Mouse (Mus musculus): ENCODE measurements around the gene Ctnnbl1.

GRCm38 (mm10) chr2:157853135-157853534 is 115.9 kb downstream of the Ctnnbl1 start:
- TF ChIP-seq MAX (IDR thresholded peaks at IDR 0.05; ENCODE audit: low read length) (no peak), GABPA (IDR thresholded peaks at IDR 0.05; ENCODE audit: insufficient replicate concordance, low read depth, low read length) (no peak)
